Mouse (Mus musculus) heart, adult 2 months (tissue): Measurements from ENCODE around the gene Macrod2. TPM values are rescaled to one million over a fixed set of nuclear protein-coding genes. Genes with fewer than 3 reads are reported as not detected.

Experiments used
- DNase-seq, 2 experiments: peaks; one replicate each; pipeline ENCODE4 v3.0.0; 2021
- H3K27ac ChIP-seq: fragments of 200-600 bp; 2 replicates; pipeline ENCODE4 v1.8.1; 2022
- H3K27me3 ChIP-seq: fragments of 200-500 bp; 2 replicates; pipeline ENCODE4 v1.6.1; 2012; ENCODE audit warnings: mild to moderate bottlenecking, low read length, inconsistent platforms, mixed read lengths; ENCODE audit not compliant: control insufficient read depth, insufficient read depth
- H3K36me3 ChIP-seq: fragments of 200-500 bp; 2 replicates; pipeline ENCODE4 v1.6.1; 2012; ENCODE audit warnings: low read length, inconsistent platforms; ENCODE audit not compliant: control insufficient read depth, insufficient read depth
- H3K4me1 ChIP-seq: fragments of 200-500 bp; 2 replicates; pipeline ENCODE4 v1.6.1; 2011; ENCODE audit warnings: low read length; ENCODE audit not compliant: control insufficient read depth, insufficient read depth
- H3K4me3 ChIP-seq: fragments of 200-600 bp; 2 replicates; pipeline ENCODE4 v1.8.1; 2022
- H3K79me2 ChIP-seq: fragments of 200-500 bp; replicated peaks from 2 replicates; pipeline ENCODE4 v1.6.1; 2012; ENCODE audit warnings: mild to moderate bottlenecking, inconsistent platforms, low read length, moderate library complexity, mixed read lengths; ENCODE audit not compliant: control insufficient read depth, insufficient read depth
- H3K9ac ChIP-seq: fragments of 200-500 bp; 2 replicates; pipeline ENCODE4 v1.6.1; 2012; ENCODE audit warnings: low read depth, mild to moderate bottlenecking, control low read depth, inconsistent platforms, low read length, mixed read lengths
- CTCF ChIP-seq: fragments of 200-600 bp; IDR thresholded peaks from 2 replicates; pipeline ENCODE4 v1.8.1; 2022; ENCODE audit warnings: antibody characterized with exemption, mild to moderate bottlenecking, moderate library complexity
- EP300 ChIP-seq: fragments of 200-500 bp; IDR thresholded peaks from 2 replicates; pipeline ENCODE4 v1.6.1; 2011; ENCODE audit warnings: low read depth, low read length, control low read depth; ENCODE audit not compliant: insufficient read depth
- POLR2A ChIP-seq: fragments of 200-500 bp; IDR thresholded peaks from 2 replicates; pipeline ENCODE4 v1.6.1; 2011; ENCODE audit warnings: mild to moderate bottlenecking, low read depth, low read length, control low read depth; ENCODE audit not compliant: insufficient read depth
- WGBS: fragments of 180-500 bp; shearing (Covaris S2); methylation state at CpG from one replicate; pipeline ENCODE4 v1.1.7; 2018; 5-methylcytosine and 5-hydroxymethylcytosine counted together
- intact Hi-C: fragments of 180-260 bp; cut with DNase I; formaldehyde crosslinking; loops from one replicate; pipeline ENCODE4 v1.15.1; 2025
- polyA plus RNA-seq: library from polyadenylated mRNA; depleted of rRNA; stranded (reverse); fragments of >200 nt; gene quantifications from 2 replicates; pipeline ENCODE4 v1.2.3, GENCODE M21; 2012
- total RNA-seq, 2 experiments: library from RNA; stranded (reverse); gene quantifications; 2 replicates each; pipeline ENCODE4 v1.2.3; 2021

The Macrod2 gene
- total and polyA plus RNA-seq, 3 experiments = 2.3 to 9.7 (median 8.5) TPM

GRCm38 (mm10) chr2:142116623-142117022, 1721.5 kb downstream of the Macrod2 start:
- TF ChIP-seq EP300 = no peak
- TF ChIP-seq POLR2A = no peak
- no peak for TF ChIP-seq CTCF
- Histone ChIP-seq H3K79me2 (no peaks in the 10 kb centered on the region), H3K36me3 (no peaks in the 10 kb centered on the region), H3K9ac (no peak overlapping the region), H3K4me3 (no peak overlapping the region), H3K27me3 (no peaks in the 10 kb centered on the region), H3K4me1 (no peaks in the 10 kb centered on the region), H3K27ac (no peak overlapping the region)
- no peak for DNase-seq
- WGBS = 60% methylated on average over 1 of the region's 1 CpGs
- intact Hi-C loops = no loop called here

- Histone ChIP-seq H3K27ac (no peak overlapping the region), H3K27me3 (no peaks in the 10 kb centered on the region), H3K36me3 (no peaks in the 10 kb centered on the region), H3K79me2 (no peaks in the 10 kb centered on the region), H3K4me1 (no peaks in the 10 kb centered on the region), H3K4me3 (no peak overlapping the region), H3K9ac (no peak overlapping the region)
- TF ChIP-seq CTCF (no peak), EP300 (no peak), POLR2A (no peak)
- DNase-seq = no peak
- intact Hi-C loops = no loop called here
- WGBS = 60% methylated on average over 3 of the region's 3 CpGs
Observed at GRCm38 (mm10) chr2:142128109-142128508, 1733.0 kb downstream of the Macrod2 start.

- no peaks in the 10 kb centered on the region for H3K4me1 ChIP-seq
- intact Hi-C loops = no loop called here
- H3K27me3 ChIP-seq = no peaks in the 10 kb centered on the region
- H3K79me2 ChIP-seq = no peaks in the 10 kb centered on the region
- no peak overlapping the region for H3K27ac ChIP-seq
- no peak overlapping the region for H3K4me3 ChIP-seq
- H3K36me3 ChIP-seq = no peaks in the 10 kb centered on the region
- no peak for DNase-seq
- TF ChIP-seq CTCF (no peak), POLR2A (no peak), EP300 (no peak)
- H3K9ac ChIP-seq = no peak overlapping the region
- 88% methylated on average over 4 of the region's 4 CpGs for WGBS
Observed at GRCm38 (mm10) chr2:142129166-142129565, 1734.1 kb downstream of the Macrod2 start.

- H3K4me3 ChIP-seq = no peak overlapping the region
- WGBS = 78% methylated on average over 2 of the region's 2 CpGs
- H3K27ac ChIP-seq = no peak overlapping the region
- H3K4me1 ChIP-seq = no peaks in the 10 kb centered on the region
- no peaks in the 10 kb centered on the region for H3K36me3 ChIP-seq
- intact Hi-C loops = no loop called here
- no peaks in the 10 kb centered on the region for H3K79me2 ChIP-seq
- no peaks in the 10 kb centered on the region for H3K27me3 ChIP-seq
- no peak for DNase-seq
- no peak overlapping the region for H3K9ac ChIP-seq
- TF ChIP-seq POLR2A (no peak), CTCF (no peak), EP300 (no peak)
Observed at GRCm38 (mm10) chr2:142149310-142149709, 1754.2 kb downstream of the Macrod2 start.

- DNase-seq = no peak
- Histone ChIP-seq H3K79me2 (no peaks in the 10 kb centered on the region), H3K27me3 (no peaks in the 10 kb centered on the region), H3K9ac (no peak overlapping the region), H3K36me3 (no peaks in the 10 kb centered on the region), H3K4me3 (no peak overlapping the region), H3K4me1 (no peaks in the 10 kb centered on the region), H3K27ac (no peak overlapping the region)
- WGBS = 33% methylated on average over 10 of the region's 10 CpGs
- intact Hi-C loops = no loop called here
- TF ChIP-seq POLR2A (no peak), CTCF (no peak), EP300 (no peak)
Observed at GRCm38 (mm10) chr2:142163506-142164275, 1768.6 kb downstream of the Macrod2 start.

GRCm38 (mm10) chr2:142169649-142170048, 1774.5 kb downstream of the Macrod2 start:
- no peaks in the 10 kb centered on the region for H3K27me3 ChIP-seq
- intact Hi-C loops = no loop called here
- DNase-seq = no peak
- H3K27ac ChIP-seq = no peak overlapping the region
- H3K9ac ChIP-seq = no peak overlapping the region
- no peak overlapping the region for H3K4me3 ChIP-seq
- H3K36me3 ChIP-seq = no peaks in the 10 kb centered on the region
- TF ChIP-seq CTCF = no peak
- TF ChIP-seq EP300 = no peak
- no peak for TF ChIP-seq POLR2A
- no peaks in the 10 kb centered on the region for H3K79me2 ChIP-seq
- 61% methylated on average over 2 of the region's 2 CpGs for WGBS
- no peaks in the 10 kb centered on the region for H3K4me1 ChIP-seq
